Mouse (Mus musculus) stomach, postnatal 0 days (tissue): ENCODE results near the gene Kifc3.

ENCODE experiments used
- CTCF ChIP-seq: IDR thresholded peaks from 2 replicates; pipeline ENCODE4 v1.5.1; 2016; ENCODE audit warnings: antibody characterized with exemption, low read depth, mild to moderate bottlenecking, moderate library complexity
- EP300 ChIP-seq: optimal IDR thresholded peaks from 2 replicates; pipeline ENCODE3; 2016; ENCODE audit warnings: antibody characterized with exemption

DNA sequence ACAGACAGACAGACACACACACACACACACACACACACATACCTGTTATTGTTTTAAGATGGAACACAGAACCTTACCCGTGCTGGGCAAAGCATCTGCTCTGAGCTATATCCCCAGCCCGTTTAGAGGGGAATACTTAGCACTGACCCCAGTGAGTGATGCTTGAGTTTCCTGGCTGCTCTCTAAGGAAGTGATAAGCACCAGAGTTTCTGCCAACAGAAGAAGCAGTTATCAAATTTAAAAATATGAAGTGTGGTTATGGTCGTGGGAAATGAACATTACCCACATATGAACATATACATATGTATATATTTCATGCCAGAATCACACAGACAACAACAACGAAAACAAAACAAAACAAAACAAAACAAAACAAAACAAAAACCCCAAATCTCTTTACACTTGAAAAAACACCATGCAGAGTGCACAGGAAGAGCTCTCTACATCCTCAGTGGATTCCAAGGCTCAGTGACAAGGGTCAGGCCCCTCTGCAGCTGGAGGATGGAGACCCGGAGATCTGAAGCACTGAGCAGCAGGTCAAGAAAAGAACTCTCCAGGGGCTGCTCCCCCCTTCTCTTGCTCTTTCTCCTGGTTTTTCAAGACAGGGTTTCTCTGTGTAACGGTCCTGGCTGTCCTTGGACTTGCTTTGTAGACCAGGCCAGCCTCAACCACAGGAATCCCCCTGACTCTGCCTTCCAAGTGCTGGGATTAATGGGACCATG, 142.6 kb downstream of the Kifc3 start:
- no peak for TF ChIP-seq CTCF
- no peak for TF ChIP-seq EP300
